Mouse (Mus musculus): ENCODE results near the gene Ube2m.
"Not testable (repeated sequence)": the region's sequence is repeated elsewhere in the genome, so short reads cannot be mapped to it uniquely, and the experiment has no call there.

Ube2m gene

DNA sequence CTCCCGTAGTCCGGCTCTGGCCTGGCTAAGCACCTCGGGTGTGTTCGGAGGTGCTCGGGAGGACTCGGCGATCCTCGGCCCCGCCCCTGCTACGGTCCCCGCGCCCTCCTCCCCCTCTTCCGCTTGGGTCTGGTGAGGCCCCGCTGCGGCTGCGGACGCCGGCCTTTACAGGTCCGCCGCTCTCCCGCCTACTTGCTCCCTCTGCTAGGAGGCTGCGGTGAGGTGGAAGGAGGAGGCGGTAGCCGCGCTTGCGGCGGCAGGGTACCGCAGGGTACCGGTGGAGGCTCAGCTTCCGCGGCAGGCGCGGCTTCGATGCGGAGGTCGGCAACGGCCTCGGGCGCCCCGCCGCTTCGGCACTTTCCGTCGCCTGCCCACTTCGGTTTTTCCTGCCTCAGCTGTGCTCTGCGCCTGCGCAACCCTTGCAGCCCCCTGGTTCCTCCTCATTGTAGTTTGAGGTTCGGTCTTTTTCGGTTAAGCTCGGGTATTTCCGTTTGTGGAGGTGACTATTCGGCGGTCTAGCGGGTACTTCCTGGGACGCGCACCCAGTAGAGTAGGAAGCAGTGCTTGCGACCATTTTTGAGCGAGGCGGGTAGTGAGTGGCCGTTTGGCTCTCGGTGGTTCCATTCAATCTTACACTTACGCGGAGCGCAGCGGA, at the start of gene Ube2m:
Gene Ube2m, minus strand, starts transcription at position 375 of the 655 bp plus-strand sequence.
- DNase-seq (ENCODE audit: low read depth in 2 of 2, low spot score in 2 of 2), result peak; percentile 99

DNA sequence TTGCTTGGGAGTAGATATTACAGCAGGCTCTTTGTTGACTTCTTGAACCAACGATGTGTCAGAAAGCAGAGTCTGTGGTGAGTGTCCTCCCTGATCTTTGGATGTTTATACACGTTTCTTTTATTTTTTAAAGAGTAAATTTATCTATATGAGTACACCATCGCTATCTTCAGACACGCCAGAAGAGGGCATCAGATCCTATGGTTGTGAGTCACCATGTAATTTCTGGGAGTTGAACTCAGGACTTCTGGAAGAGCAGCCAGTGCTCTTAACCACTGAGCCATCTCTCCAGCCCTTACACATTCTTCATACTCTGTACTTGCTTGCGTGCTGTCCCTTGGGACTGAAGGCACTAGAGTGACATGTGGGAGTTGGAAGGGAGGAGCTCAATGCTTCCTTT, 34.2 kb upstream of the Ube2m start:
- no peak for DNase-seq (ENCODE audit: low read depth in 2 of 2, low spot score in 2 of 2)

DNA sequence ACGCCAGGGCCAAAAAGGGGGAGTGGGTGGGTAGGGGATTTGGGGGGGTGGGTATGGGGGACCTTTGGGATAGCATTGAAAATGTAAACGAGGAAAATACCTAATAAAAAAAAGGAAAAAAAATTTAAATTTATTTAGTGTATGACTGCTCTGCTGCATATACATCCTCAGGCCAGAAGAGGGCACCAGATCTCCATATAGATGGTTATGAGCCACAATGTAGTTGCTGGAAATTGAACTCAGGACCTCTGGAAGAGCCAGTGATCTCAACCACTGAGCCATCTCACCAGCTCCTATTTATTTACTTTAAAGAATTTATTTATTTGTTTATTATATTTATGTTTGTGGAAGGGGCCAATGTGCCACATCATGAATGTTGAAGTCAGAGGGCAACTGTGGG, 25.3 kb upstream of the Ube2m start:
- not testable (repeated sequence) for DNase-seq (ENCODE audit: low read depth in 2 of 2, low spot score in 2 of 2)

DNA sequence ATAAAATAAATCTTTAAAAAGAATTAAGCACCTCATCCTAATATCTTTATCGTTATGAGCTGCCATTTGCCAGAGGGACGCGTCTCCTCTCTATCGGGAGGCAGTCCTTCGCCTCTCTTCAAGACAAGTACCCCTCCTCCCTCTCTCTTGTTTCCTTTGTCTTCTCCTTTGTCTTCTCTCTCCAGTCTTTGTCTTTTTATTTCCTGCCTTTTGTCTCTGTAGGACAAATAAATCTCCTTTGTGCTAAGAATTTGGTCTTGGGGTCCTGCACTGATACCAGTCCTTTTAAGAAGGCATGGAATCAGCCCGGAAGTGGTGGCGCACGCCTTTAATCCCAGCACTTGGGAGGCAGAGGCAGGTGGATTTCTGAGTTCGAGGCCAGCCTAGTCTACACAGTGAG, 21.5 kb upstream of the Ube2m start:
- no peak for DNase-seq (ENCODE audit: low read depth in 2 of 2, low spot score in 2 of 2)

DNA sequence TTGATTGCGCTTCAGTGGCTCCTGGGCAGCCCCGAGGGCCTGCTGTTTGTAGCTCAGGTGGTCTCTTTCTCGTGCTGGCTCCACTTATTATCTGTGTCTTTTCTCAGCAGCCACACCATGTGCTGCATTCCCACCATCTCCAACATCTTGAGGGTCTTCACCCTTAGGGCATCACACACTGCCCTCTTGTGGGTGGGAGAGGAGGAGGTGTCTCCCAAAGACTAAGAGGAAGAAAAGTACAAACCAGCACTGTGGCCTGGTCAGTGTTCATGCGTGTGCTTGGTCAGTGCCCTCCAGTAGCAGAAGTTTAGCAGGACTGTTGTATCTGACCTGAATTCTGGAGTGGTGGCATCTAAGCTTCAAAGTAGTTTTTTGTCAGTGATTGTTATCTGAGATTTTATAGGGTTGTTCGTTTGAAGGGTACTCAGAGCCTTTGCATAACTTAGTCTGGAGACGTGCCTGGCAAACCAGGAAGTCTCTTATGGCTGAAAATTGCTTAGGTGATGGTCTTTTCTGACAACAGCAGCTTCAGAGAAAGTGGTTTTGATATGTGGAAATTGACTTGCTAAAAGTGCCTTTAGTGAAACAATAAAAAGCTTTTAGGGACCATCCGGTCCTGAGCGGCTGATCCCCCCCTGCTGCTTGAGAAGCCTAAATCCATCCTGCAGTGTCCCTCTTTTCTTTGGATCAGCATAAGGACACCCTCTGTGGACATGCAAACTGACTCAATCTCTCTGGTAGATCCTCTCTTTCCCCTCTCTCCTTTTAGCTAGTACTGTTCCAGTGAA, 19.0 kb upstream of the Ube2m start:
- DNase-seq (ENCODE audit: low read depth in 2 of 2, low spot score in 2 of 2), result no peak

DNA sequence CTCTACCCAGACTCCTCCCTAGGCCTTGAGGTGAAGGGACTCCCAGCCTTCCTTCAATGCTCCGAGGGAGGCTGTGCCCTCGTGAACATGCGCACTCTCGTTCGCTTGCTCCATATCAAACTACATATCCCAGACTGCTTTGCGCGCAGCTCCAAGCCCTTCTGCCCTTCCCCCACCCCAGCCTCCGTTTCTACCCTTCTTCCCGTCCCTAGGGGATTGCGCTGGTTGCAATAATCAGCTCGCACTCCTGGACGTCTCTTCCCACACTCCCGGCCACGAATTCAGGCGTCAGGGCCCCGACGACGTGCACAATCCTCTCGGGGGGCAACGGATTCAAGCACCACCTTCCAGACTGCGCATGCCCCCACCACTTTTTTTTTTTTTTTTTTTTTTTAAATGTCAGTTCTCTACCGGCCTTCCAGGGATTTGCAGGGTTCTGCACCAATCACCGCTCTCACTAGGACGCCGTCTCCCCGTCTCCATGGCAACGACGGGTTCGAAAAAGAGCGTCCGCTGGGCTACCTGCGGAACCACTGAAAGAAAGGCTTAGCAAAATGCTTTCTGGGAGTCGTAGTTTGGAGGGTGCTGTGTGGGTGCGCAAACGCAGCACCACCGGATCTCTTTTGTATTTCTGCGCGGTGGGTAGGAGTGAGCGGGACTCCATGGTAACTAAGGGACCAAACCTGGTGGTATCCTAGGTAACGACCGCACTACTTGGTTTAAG, 16.4 kb upstream of the Ube2m start, which contains the start of gene Mzf1:
Gene Mzf1, minus strand, starts transcription at position 478 of the 724 bp plus-strand sequence.
- DNase-seq (ENCODE audit: low read depth in 2 of 2, low spot score in 2 of 2), result peak; percentile 87 to 88

DNA sequence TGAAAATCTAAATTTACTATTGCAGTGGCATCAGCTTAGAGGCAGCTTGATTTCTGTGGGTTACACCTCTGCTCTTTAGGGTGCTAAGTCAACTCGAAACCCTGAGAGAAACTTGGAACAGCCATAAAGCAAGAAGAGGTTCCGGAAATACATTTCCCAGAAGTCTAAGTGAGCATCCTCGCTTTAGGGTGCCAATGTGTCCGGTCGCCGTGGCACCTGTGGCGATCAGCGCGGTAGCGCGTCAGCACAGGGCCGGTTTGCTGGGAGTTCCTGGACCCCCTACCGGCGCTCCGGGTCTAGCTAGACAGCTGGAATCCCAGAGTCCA, 15.8 kb upstream of the Ube2m start:
- no peak for DNase-seq (ENCODE audit: low read depth in 2 of 2, low spot score in 2 of 2)

DNA sequence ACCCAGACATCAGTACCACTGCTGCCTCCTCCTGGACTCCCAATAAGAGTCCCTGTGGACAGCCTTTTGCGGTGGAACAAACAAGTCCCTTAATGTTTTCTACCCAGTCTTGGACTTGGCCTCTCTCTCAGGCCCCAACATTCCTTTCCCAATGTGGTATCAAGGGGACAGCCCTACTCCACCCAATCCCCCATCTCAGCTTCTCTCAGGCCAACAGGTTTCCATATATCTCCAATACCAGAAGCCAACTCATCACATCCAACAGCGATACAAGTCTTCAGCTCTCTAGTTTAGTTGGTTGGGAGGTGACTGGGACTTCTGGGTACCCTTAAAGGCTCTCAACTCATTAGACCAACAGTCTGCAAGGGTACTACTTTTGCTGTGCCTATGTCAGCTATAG, 15.4 kb upstream of the Ube2m start:
- DNase-seq (ENCODE audit: low read depth in 2 of 2, low spot score in 2 of 2), result no peak

DNA sequence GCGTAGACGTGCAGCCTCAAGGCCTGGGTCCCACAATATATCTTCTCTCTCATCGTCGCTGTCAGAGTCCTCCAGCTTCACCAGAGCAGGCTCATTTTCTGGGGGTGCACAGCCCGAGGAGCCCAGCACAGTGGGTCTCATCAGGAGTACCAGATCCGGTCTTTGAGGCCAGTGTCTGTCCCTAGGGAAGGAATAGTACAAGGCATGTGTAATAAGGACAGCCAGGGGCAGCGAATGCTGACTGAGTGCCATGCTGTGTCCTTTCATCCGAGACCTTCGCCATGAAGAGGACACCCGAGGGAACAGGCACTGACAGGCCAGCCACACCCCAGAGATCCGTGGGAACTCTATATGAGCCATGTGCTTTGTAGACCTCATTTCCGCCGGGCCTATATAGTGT, 14.9 kb upstream of the Ube2m start:
- no peak for DNase-seq (ENCODE audit: low read depth in 2 of 2, low spot score in 2 of 2)

DNA sequence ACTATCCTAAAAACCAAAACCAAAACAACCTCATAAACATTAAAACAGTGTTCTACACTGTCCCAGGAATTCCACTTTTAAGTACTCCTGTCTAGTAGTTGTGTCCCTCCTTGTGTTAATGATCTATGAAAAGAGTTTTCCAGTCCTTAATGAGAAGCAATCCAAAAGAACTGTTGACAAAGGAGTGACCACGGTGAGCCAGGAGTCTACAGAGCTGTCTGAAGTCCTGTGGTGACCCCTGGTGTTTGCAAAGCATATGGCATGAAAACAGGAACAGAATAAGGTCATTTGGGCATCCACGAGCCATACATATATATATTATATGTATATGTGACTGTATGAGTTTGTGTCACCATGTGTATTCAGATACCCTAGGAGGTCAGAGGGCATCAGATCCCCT, 8.0 kb upstream of the Ube2m start:
- peak; percentile 60 to 67 for DNase-seq (ENCODE audit: low read depth in 2 of 2, low spot score in 2 of 2)

DNA sequence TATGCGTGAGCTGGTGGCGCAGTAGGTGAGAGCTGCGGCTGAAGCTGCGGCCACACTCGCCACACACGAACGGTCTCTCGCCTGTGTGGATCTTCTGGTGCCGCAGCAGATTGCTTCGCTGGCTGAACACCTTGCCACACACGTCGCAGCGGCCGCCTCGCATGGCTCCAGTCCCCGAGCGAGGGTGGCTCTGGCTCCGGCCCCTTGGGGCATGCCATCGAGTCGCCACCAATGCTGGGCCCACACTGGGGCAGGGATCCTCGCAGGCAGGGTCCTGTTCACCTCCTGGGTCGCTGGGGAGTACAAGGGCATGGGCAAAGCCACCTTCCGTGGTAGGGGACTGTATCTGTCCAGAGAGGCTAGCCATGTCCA, 6.2 kb upstream of the Ube2m start:
- DNase-seq (ENCODE audit: low read depth in 2 of 2, low spot score in 2 of 2), result no peak

DNA sequence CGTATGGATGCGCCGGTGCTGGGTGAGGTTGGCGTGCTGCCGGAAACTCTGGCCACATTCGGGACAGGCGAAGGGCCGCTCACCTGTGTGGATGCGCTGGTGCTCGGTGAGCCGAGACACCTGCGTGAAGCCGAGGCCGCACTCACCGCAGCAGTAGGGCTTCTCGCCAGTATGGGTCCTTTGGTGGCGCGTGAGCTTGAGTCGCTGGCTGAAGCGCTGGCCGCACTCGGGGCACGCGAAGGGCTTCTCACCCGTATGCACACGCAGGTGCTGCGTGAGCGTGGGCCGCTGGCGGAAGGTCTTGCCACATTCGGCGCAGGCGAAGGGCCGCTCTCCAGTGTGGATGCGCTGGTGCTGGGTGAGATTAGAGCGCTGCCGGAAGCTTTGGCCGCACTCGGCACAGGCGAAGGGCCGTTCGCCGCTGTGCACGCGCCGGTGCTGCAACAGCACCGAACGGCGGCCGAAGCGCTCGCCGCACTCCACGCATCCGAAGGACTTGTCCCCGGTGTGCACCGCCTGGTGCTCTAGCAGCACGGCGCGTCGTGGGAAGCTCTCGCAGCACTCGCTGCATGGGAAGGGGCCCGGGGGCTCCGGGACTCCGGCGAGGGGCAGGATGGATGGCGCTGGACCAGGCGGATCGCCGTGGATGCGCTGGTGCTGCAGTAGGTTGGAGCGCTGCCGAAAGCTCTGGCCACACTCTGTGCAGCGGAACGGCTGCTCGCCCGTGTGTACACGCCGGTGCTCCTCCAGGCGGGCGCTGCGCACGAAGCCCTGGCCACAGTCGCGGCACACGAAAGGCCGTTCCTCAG, 5.6 kb upstream of the Ube2m start:
- no peak for DNase-seq (ENCODE audit: low read depth in 2 of 2, low spot score in 2 of 2)

DNA sequence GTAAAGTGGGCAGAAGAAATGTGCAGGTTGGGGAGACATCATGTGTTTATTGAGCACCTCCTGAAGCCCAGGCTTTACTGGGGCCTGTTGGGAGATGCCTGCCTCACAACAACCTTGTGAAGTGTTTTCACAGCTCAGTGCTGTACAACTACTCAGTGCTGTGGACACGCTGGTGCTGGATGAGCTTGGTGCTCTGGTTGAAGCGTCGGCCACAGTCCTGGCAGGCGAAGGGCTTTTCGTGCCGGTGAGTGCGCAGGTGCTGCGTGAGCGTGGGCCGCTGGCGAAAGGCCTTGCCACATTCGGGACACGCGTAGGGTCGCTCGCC, 5.0 kb upstream of the Ube2m start:
- no peak for DNase-seq (ENCODE audit: low read depth in 2 of 2, low spot score in 2 of 2)

DNA sequence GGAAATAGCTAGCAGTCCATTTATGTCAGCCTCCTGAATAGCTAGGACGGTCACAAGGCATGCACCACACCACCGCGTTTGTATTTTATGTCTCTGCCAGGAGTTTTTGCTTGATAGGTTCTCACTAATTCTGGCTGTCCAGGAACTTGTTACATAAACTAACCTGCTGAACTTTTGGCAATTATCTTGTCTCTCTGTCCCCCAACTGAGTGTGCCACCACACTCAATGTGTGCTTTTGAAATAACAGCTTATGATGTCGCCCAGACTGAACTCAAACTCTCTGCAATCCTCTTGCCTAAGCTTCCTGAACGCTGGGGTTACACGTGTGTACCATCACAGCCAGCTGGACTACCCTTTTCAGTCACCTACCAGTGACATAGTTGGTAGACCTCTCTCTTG, 4.4 kb upstream of the Ube2m start:
- DNase-seq (ENCODE audit: low read depth in 2 of 2, low spot score in 2 of 2), result no peak

DNA sequence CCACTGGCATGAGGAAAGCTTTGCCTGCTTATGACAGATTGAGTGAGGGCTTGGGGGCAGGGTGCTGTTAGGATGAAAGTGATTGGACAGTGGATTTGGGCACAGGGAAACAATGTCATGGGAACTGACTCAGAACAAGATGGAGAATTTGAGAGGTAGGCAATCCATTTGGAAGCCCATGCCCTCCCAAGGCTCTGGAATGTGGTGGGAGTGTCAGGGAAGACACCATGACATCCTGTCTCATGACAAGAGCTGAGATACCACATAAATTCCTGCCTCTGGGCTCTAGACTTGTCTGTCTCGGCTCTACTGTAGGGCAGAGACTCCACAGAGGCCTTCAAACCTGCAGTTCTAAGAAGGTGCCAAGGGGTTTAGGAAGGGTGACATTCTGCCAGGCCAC, 3.2 kb upstream of the Ube2m start:
- DNase-seq (ENCODE audit: low read depth in 2 of 2, low spot score in 2 of 2), result no peak

DNA sequence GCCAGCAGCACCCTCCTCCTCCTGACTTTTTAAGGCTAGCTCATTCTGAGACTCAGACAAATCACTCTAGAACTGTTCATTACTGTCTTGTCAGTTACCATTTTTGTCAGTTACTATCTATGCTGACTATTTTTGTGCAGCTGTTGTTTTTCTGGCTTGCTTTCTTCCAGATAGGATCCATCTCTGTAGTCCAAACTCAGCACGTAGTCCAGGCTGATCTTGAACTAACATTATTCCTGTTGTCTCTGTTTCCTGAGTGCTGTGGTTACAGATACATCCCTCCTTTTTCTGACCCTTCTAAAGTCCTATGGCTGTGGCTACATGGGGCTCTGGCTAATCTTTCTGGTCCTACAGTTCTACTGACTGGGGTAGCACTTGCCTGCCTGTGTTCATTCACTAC, 1.1 kb upstream of the Ube2m start:
- DNase-seq (ENCODE audit: low read depth in 2 of 2, low spot score in 2 of 2), result no peak

DNA sequence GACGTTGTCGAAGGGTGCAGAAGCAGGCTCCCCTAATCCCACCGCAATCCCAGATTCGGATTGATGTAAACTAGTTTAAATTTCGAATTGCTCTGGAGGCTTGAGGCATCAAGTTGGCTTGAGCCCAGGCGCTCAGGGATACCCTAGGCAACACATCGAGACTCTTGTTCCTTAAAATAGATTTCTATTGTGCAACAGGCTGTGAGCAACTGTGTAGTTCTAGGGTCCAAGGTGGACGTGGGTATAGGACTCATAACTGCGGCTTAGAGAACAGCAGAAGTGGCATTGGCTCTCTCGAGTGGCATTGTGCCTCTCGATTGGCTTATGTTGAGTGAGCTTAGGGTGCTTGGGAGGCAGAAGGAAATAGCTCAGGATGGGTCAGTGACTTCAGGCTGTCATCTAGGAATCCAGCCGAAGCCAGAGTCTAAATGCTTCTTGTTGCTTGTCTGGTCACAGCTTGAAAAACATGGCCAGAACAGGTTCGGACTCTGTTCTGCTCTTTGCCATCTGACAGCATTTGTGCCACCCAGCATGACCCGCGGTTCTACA, 620 bp upstream of the Ube2m start:
- no peak for DNase-seq (ENCODE audit: low read depth in 2 of 2, low spot score in 2 of 2)

DNA sequence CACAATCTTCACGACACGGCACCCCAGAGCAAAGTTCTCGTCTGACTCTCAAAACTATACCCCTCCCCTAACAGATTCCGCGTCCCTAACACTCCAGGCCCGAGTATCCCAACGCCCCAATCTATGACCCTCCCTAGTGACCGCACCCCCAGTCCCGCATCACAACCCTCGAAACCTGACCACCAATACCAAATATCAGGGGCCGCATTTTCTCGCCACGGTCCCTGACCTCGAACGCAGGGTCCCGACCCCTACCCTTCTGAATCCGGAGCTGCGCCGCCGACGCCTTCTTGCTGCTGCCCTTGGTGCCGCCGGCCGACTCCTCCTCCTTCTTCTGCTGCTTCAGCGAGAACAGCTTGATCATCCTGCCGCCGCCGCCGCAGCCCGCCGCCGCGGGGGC, 709 bp downstream of the Ube2m start:
- no peak for DNase-seq (ENCODE audit: low read depth in 2 of 2, low spot score in 2 of 2)

DNA sequence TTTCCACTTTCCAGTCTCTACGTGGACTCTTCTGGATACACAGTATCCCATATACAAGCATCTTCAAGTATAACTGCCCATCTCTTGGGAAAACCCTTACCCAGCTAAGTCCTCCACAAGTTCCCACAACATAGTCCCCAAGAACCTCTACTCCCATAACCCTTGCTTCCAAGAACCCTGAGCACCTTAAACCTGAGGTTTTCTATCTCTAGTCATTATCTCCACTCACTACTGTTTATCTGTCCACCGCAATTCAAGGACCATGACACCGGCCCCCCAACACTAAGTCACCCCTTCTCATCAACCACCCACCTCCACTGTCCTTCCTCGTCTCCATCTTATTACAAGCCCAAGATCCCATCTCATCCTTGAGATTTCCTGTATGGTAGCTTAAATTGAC, 1.3 kb downstream of the Ube2m start:
- no peak for DNase-seq (ENCODE audit: low read depth in 2 of 2, low spot score in 2 of 2)

DNA sequence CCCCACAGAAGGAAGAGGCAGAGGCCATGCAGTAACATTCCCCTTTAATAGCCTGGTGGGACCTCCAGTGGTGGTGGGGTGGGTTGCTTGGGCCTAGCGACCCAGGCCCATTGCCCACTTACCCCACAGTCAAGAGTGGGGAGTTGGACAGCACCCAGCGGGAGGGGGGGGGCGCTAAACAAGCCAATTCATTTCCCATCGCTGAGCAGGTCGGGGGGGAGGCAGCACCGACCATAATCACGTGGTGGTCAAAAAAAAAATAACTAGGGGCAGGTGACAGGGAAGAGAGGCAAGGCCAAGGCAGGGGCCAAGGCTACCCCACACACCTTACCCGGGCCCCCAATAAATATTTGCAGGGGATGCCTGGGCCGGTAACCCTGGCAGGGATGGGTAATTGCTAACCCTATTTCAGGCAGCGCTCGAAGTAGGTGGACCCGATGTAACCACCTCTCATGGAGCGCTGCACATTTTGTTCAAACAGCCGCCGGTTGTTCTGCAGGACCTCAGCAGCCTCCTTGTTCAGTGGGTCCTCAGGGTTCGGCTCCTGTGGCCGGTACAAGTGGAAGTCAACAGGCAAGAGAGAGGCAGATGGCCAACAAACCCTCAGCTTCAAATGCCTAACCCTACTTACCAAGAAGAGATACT, 2.7 kb downstream of the Ube2m start:
- no peak for DNase-seq (ENCODE audit: low read depth in 2 of 2, low spot score in 2 of 2)
